In the genomic region with DNA sequence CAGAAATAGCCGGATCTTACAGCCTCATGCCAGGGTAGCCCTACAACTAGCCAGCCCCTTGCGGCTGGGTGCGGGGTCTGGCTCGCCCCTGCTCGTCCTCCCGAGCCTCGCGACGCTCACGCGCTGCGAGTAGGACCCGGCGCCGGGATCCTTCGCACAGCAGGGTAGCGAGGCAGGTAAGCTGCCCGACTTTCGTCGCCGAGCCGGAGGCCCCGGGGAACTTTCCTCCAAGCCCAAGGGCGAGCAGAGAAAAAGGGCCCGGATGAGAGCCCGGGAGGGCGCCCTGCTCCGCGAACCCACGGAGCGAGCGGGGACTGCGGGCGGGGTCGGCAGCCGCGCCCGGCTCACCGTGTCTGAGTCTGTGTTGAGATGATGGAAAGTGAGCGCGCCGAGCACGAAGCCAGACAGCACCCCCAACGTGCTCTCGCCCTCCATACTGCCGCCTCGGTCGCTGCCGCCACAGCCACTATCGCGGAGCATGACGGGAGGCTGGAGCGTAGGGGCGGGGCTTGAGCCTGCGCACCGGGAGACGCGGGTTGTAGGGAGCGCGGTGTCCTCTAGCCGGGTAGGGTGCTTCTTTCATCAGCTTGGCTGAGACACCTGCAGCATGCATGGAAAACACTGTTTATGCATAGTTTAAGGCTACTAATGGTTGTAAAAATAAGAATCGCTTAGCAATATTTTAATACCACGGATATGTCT, we compare ENCODE assay signal across 8 mouse cellular contexts. TPM values are rescaled to one million over a fixed set of nuclear protein-coding genes. Genes with fewer than 3 reads are reported as not detected.
A peak's percentile ranks its signal among the peaks of the same experiment; 100 is the strongest.
DNase-seq lines count a peak whose midpoint lies in the region; ATAC-seq and TF ChIP-seq lines count a peak whose summit lies in the region.

Gene Abraxas1, minus strand, starts transcription at position 483 of the 702 bp plus-strand sequence.

- peaks cover 15% of the 10 kb centered on the region for H3K36me3 ChIP-seq in heart, embryonic 10.5 days
- peaks cover 17% of the 10 kb centered on the region for H3K36me3 ChIP-seq in kidney, embryonic 15.5 days

- H3K27ac ChIP-seq in embryonic fibroblast, embryonic 13.5 days (ENCODE audit: insufficient read depth, low read length), result no peak within 1 kb of the TSS
- peak within 1 kb of the TSS; percentile 100 for H3K27ac ChIP-seq in heart, embryonic 10.5 days
- peak within 1 kb of the TSS; percentile 84 for H3K27ac ChIP-seq in kidney, embryonic 15.5 days

- WGBS in heart, embryonic 10.5 days, result under 1% methylated on average over 63 of the region's 63 CpGs
- WGBS in kidney, embryonic 15.5 days, result under 1% methylated on average over 63 of the region's 63 CpGs

- peak; percentile 90 to 91 for DNase-seq in B cell, adult 2 months
- peak; percentile 94 for DNase-seq in brain, adult 2 months (ENCODE audit: low read depth, low spot score)
- DNase-seq in heart, embryonic 10.5 days (ENCODE audit: low spot score), result peak; percentile 95
- DNase-seq in liver, result peak; percentile 94
- peak; percentile 26 to 73 for DNase-seq in monocyte, adult 2 months (ENCODE audit: low read depth in 1 of 2, low spot score in 2 of 2)
- peak; percentile 77 to 84 for DNase-seq in spleen, postnatal 14 days (ENCODE audit: low spot score in 2 of 2)

- TF ChIP-seq POLR2A in embryonic fibroblast, embryonic 13.5 days (IDR thresholded peaks at IDR 0.05; ENCODE audit: low read depth, low read length), result peak; percentile 98

- peak within 1 kb of the TSS; percentile 89 for H3K9ac ChIP-seq in kidney, embryonic 15.5 days

- peak within 1 kb of the TSS; percentile 80 for H3K4me3 ChIP-seq in embryonic fibroblast, embryonic 13.5 days (ENCODE audit: insufficient read depth, low read length)
- H3K4me3 ChIP-seq in heart, embryonic 10.5 days, result peak within 1 kb of the TSS; percentile 92
- H3K4me3 ChIP-seq in kidney, embryonic 15.5 days (replicated peaks), result peak within 1 kb of the TSS; percentile 67

- 0 out of 2 replicates have a peak, but pooled peaks cover 2% of the 10 kb centered on the region for H3K4me1 ChIP-seq in embryonic fibroblast, embryonic 13.5 days (ENCODE audit: control insufficient read depth, insufficient read depth, low read length)
- peaks cover 5% of the 10 kb centered on the region; the same call in 1 of the 2 replicates for H3K4me1 ChIP-seq in heart, embryonic 10.5 days
- H3K4me1 ChIP-seq in kidney, embryonic 15.5 days, result 0 out of 2 replicates have a peak, but pooled peaks cover 3% of the 10 kb centered on the region

- peak within 1 kb of the TSS; percentile 84 for H3K4me2 ChIP-seq in kidney, embryonic 15.5 days

- no peaks in the 10 kb centered on the region for H3K27me3 ChIP-seq in heart, embryonic 10.5 days (ENCODE audit: insufficient read depth, poor library complexity, severe bottlenecking)
- H3K27me3 ChIP-seq in kidney, embryonic 15.5 days, result no peaks in the 10 kb centered on the region

- ATAC-seq in kidney, embryonic 15.5 days (replicated peaks; ENCODE audit: low FRiP score), result peak; percentile 97

- no peak for TF ChIP-seq CTCF in embryonic fibroblast, embryonic 13.5 days (IDR thresholded peaks at IDR 0.05; ENCODE audit: borderline replicate concordance, insufficient read depth, low read length)

- no peaks in the 10 kb centered on the region for H3K9me3 ChIP-seq in heart, embryonic 10.5 days
- H3K9me3 ChIP-seq in kidney, embryonic 15.5 days (replicated peaks), result no peaks in the 10 kb centered on the region

RNA-seq across cellular contexts. Expression of gene Abraxas1, which starts in this region (rescaled TPM):
- 12.4 and 15.0 TPM in 2 replicates for polyA plus RNA-seq in embryonic fibroblast, embryonic 13.5 days (2011; ENCODE audit: insufficient read length, low read depth, missing spikeins)
- polyA plus RNA-seq in heart, embryonic 10.5 days (2016; fragmentation: Nextera tagmentation; extraction: Ambion mirVana), result 31.7 and 33.2 TPM in 2 replicates
- polyA plus RNA-seq in kidney, embryonic 15.5 days (2015; fragmentation: Nextera tagmentation; extraction: Ambion mirVana), result 34.3 and 36.5 TPM in 2 replicates
